Mouse (Mus musculus): ENCODE results near the gene Fbxl12. TPM values are rescaled to one million over a fixed set of nuclear protein-coding genes. Genes with fewer than 3 reads are reported as not detected.

Fbxl12 gene
- polyA plus RNA-seq, 1 experiment, result 82.2 TPM

DNA sequence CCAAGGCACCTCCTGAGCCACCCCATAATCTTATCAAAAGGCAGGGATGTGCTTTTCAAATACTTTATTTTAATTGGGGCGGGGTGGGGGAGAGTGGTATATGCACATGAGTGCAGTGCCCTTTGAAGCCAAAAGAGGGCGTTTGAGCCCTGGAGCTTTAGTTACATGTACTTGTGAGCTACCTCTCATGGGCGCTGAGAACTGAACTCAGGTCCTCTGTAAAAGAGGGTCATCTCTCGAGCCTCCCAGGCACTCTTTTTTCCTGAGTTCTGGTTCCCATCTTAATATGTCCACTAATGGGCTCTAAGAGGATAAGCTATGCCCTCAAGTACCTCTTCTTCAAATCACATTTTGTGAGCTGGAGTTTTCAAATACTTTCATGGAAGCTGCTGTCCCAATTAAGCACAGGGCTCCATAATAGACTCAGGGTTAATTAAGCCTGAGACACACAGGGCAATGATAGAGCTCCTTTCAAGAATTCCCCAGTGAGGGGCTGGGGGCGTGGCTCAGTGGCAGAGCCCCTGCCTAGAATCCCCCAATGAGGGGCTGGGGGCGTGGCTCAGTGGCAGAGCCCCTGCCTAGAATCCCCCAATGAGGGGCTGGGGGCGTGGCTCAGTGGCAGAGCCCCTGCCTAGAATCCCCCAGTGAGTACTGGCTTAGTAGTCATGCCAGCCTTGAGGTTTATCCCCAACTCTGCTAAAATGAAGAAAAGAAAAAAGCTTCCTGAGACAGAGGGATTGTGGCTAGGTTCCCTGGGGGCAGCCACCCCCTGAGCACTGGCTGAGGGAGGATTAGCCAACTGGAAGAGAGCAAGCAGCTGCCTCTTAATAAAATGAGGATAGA is 37.2 kb upstream of the Fbxl12 start:
- Histone ChIP-seq H3K27me3 (ENCODE audit: control insufficient read depth, insufficient read depth, low read length) (no peaks in the 10 kb centered on the region), H3K4me3 (ENCODE audit: extremely low read depth, insufficient read depth, insufficient read length) (no peak overlapping the region), H3K27ac (ENCODE audit: insufficient read depth, low read length) (no peak overlapping the region), H3K4me1 (ENCODE audit: control insufficient read depth, insufficient read depth, insufficient read length) (no peaks in the 10 kb centered on the region), H3K36me3 (ENCODE audit: control insufficient read depth, insufficient read depth, low read length) (no peaks in the 10 kb centered on the region)
- 62% methylated on average over 6 of the region's 7 CpGs for WGBS
- TF ChIP-seq POLR2A (IDR thresholded peaks at IDR 0.05; ENCODE audit: low read depth, low read length) (no peak), CTCF (IDR thresholded peaks at IDR 0.05; ENCODE audit: extremely low read depth, insufficient read depth, insufficient read length, insufficient replicate concordance) (no peak)
- no peak for DNase-seq (ENCODE audit: low read depth in 1 of 2, low spot score in 2 of 2)

DNA sequence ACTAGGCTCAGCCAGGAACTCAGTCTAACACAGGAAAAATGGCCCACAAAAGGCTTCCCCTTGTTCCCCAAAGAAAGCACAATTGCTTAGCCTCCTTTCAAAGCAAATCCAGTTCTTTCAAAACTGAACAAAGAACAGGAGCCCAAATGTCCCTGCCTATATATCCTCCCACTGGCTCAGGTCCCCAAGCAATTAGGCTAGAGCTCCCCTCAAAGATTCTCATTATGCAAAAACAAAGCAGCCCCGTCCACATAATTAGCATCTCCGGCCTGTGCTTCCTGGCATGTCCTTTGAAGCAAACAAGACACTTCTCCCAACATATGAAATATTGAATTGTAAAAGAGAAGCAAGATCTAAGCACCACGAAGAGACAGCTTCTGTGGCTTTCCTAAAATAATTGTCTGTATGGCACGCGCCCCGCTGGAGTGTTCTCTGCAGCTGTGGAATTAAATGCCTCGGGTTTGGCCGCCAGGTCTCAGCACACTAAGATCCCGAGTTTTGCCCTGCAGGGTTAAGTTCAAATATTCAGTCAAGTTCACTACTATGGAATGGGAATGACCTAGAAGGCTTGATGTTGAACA is 35.9 kb upstream of the Fbxl12 start:
- TF ChIP-seq CTCF (IDR thresholded peaks at IDR 0.05; ENCODE audit: extremely low read depth, insufficient read depth, insufficient read length, insufficient replicate concordance) (no peak), POLR2A (IDR thresholded peaks at IDR 0.05; ENCODE audit: low read depth, low read length) (no peak)
- Histone ChIP-seq H3K36me3 (ENCODE audit: control insufficient read depth, insufficient read depth, low read length) (no peaks in the 10 kb centered on the region), H3K27me3 (ENCODE audit: control insufficient read depth, insufficient read depth, low read length) (no peaks in the 10 kb centered on the region), H3K27ac (ENCODE audit: insufficient read depth, low read length) (no peak overlapping the region), H3K4me3 (ENCODE audit: extremely low read depth, insufficient read depth, insufficient read length) (no peak overlapping the region), H3K4me1 (ENCODE audit: control insufficient read depth, insufficient read depth, insufficient read length) (no peaks in the 10 kb centered on the region)
- DNase-seq (ENCODE audit: low read depth in 1 of 2, low spot score in 2 of 2), result no peak
- 81% methylated on average over 9 of the region's 9 CpGs for WGBS

DNA sequence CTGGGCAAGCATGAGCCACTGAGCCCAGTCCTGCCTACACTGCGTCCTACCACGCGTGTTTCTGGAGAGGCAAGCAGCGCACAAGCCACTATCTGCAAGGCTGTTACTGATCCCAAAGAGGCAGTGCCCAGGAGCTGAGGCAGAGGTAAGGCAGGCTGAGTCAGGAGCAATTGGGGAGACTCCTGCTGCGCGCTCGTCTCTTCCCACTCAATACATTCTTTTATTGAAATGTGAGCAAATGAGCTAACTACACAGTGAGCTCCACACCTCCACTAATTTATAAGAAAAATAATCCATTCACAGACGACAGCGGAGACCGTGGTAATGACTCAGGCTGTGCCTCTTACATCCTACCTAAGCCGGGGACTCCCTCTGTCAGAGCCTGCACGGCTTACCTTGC is 33.3 kb upstream of the Fbxl12 start:
- Histone ChIP-seq H3K4me1 (ENCODE audit: control insufficient read depth, insufficient read depth, insufficient read length) (no peaks in the 10 kb centered on the region), H3K4me3 (ENCODE audit: extremely low read depth, insufficient read depth, insufficient read length) (no peak overlapping the region), H3K27me3 (ENCODE audit: control insufficient read depth, insufficient read depth, low read length) (no peaks in the 10 kb centered on the region), H3K27ac (ENCODE audit: insufficient read depth, low read length) (no peak overlapping the region), H3K36me3 (ENCODE audit: control insufficient read depth, insufficient read depth, low read length) (no peaks in the 10 kb centered on the region)
- no peak for DNase-seq (ENCODE audit: low read depth in 1 of 2, low spot score in 2 of 2)
- 92% methylated on average over 12 of the region's 12 CpGs for WGBS
- TF ChIP-seq CTCF (IDR thresholded peaks at IDR 0.05; ENCODE audit: extremely low read depth, insufficient read depth, insufficient read length, insufficient replicate concordance), result no peak
- no peak for TF ChIP-seq POLR2A (IDR thresholded peaks at IDR 0.05; ENCODE audit: low read depth, low read length)

DNA sequence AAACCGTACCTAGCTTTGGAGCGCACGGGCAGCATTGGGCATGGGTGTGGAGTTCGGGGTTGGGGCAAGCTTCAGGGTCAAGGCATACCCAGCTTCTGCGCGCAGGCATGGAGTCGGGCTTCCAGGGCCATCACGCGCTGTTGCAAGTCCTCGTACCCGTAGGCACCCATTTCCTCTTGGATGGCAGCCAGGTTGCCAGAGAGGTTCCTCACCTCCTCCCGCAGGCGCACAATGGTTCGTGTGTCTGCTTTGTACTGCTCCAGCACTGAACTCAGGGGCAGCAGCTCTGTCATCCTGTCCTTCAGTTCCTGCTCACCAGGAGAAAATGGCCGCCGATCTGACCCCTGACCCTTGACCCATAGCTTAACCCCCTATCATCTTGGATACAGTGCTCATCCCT is 27.5 kb upstream of the Fbxl12 start:
- Histone ChIP-seq H3K4me1 (ENCODE audit: control insufficient read depth, insufficient read depth, insufficient read length) (no peaks in the 10 kb centered on the region), H3K36me3 (ENCODE audit: control insufficient read depth, insufficient read depth, low read length) (no peaks in the 10 kb centered on the region), H3K27me3 (ENCODE audit: control insufficient read depth, insufficient read depth, low read length) (0 out of 2 replicates have a peak, but pooled peaks cover 3% of the 10 kb centered on the region), H3K4me3 (ENCODE audit: extremely low read depth, insufficient read depth, insufficient read length) (no peak overlapping the region), H3K27ac (ENCODE audit: insufficient read depth, low read length) (no peak overlapping the region)
- TF ChIP-seq POLR2A (IDR thresholded peaks at IDR 0.05; ENCODE audit: low read depth, low read length) (no peak), CTCF (IDR thresholded peaks at IDR 0.05; ENCODE audit: extremely low read depth, insufficient read depth, insufficient read length, insufficient replicate concordance) (no peak)
- 48% methylated on average over 16 of the region's 16 CpGs for WGBS
- no peak for DNase-seq (ENCODE audit: low read depth in 1 of 2, low spot score in 2 of 2)

DNA sequence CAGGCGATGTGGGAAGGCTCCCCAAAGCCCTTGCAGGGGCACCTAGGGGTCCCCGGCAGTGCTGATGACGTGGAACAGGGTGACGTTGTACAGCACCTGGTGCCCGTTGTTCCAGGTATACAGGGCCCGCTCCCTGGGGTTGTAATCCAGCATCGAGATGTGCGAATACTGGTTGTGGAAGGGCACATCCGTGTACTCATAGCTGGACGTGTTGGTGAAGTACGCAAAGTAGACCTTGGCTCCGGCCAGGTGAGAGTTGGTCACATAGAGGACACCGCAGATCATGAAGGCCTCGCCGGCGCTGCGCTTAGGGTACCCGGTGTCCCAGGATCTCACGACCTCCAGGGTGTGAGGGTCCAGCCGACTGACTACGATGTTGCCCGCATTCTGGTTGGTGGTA is 23.5 kb upstream of the Fbxl12 start:
- no peak for TF ChIP-seq POLR2A (IDR thresholded peaks at IDR 0.05; ENCODE audit: low read depth, low read length)
- no peak for TF ChIP-seq CTCF (IDR thresholded peaks at IDR 0.05; ENCODE audit: extremely low read depth, insufficient read depth, insufficient read length, insufficient replicate concordance)
- 92% methylated on average over 22 of the region's 22 CpGs for WGBS

DNA sequence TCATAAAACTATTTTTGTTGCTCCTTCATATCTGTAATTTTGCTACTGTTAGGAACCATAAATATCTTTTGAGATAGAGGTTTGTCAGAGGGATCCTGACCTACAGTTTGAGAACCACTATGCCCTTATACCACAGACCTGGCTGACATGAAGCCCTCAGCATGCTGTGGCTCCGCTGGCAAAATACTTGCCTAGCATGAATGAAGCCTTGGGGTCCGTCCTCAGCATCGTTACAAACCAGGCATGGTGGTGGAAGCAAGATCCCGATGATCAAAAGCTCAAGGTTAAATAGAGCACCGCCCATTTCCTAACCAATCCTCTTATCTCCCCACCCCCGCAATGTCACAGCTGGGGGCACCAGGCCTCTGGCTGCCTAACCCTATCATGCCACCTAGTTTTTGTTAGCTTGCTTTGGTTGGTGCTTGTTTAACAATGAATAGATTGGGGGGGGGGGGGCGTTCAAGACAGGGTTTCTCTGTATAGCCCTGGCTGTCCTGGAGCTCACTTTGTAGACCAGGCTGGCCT is 22.0 kb upstream of the Fbxl12 start:
- H3K27me3 ChIP-seq (ENCODE audit: control insufficient read depth, insufficient read depth, low read length), result no peaks in the 10 kb centered on the region
- H3K4me3 ChIP-seq (ENCODE audit: extremely low read depth, insufficient read depth, insufficient read length), result no peak overlapping the region
- 18% methylated on average over 7 of the region's 7 CpGs for WGBS
- H3K27ac ChIP-seq (ENCODE audit: insufficient read depth, low read length), result no peak overlapping the region
- peaks cover 19% of the 10 kb centered on the region for H3K36me3 ChIP-seq (ENCODE audit: control insufficient read depth, insufficient read depth, low read length)
- TF ChIP-seq POLR2A (IDR thresholded peaks at IDR 0.05; ENCODE audit: low read depth, low read length), result no peak
- no peak for TF ChIP-seq CTCF (IDR thresholded peaks at IDR 0.05; ENCODE audit: extremely low read depth, insufficient read depth, insufficient read length, insufficient replicate concordance)
- H3K4me1 ChIP-seq (ENCODE audit: control insufficient read depth, insufficient read depth, insufficient read length), result no peaks in the 10 kb centered on the region
- no peak for DNase-seq (ENCODE audit: low read depth in 1 of 2, low spot score in 2 of 2)

More for the DNA sequence above, 23.5 kb upstream of the Fbxl12 start:
- H3K27me3 ChIP-seq (ENCODE audit: control insufficient read depth, insufficient read depth, low read length), result 0 out of 2 replicates have a peak, but pooled peaks cover 3% of the 10 kb centered on the region
- H3K36me3 ChIP-seq (ENCODE audit: control insufficient read depth, insufficient read depth, low read length), result peaks cover 7% of the 10 kb centered on the region
- no peak for DNase-seq (ENCODE audit: low read depth in 1 of 2, low spot score in 2 of 2)
- no peak overlapping the region for H3K4me3 ChIP-seq (ENCODE audit: extremely low read depth, insufficient read depth, insufficient read length)
- no peaks in the 10 kb centered on the region for H3K4me1 ChIP-seq (ENCODE audit: control insufficient read depth, insufficient read depth, insufficient read length)
- no peak overlapping the region for H3K27ac ChIP-seq (ENCODE audit: insufficient read depth, low read length)

All from spleen, adult 2 months (tissue).